Mouse (Mus musculus) heart, adult 2 months (tissue): ENCODE measurements around the gene Pcgf2.

Experiments
- CTCF ChIP-seq: fragments of 200-600 bp; IDR thresholded peaks from 2 replicates; pipeline ENCODE4 v1.8.1; 2022; ENCODE audit warnings: antibody characterized with exemption, mild to moderate bottlenecking, moderate library complexity
- EP300 ChIP-seq: fragments of 200-500 bp; IDR thresholded peaks from 2 replicates; pipeline ENCODE4 v1.6.1; 2011; ENCODE audit warnings: low read depth, low read length, control low read depth; ENCODE audit not compliant: insufficient read depth
- POLR2A ChIP-seq: fragments of 200-500 bp; IDR thresholded peaks from 2 replicates; pipeline ENCODE4 v1.6.1; 2011; ENCODE audit warnings: mild to moderate bottlenecking, low read depth, low read length, control low read depth; ENCODE audit not compliant: insufficient read depth

- TF ChIP-seq POLR2A (no peak), CTCF (no peak), EP300 (no peak)
Measured at GRCm38 (mm10) chr11:97694921-97695711, 5.2 kb downstream of the Pcgf2 start.
